Mouse (Mus musculus): Measurements from ENCODE around the gene Farp1.

Farp1 gene

DNA sequence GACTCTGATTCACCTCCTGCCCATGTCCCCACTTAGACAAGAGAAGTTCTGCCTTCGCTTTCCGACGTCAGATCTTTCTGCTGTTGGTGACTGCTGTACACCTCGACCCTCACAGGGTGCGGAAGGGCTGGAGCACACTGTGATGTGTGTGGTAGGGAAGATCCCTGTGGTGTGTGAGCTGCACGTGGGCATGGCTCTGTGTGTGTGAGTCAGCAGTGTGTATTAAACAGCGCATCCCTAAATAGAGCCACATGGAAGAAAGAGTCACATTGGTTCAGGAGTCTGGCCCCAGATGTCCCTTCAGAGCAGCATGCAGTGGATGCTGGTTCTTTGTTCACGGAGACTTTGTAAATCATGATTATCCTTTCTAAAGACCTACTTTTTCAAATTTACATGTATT is 196.2 kb downstream of the Farp1 start:
- no peak for DNase-seq

DNA sequence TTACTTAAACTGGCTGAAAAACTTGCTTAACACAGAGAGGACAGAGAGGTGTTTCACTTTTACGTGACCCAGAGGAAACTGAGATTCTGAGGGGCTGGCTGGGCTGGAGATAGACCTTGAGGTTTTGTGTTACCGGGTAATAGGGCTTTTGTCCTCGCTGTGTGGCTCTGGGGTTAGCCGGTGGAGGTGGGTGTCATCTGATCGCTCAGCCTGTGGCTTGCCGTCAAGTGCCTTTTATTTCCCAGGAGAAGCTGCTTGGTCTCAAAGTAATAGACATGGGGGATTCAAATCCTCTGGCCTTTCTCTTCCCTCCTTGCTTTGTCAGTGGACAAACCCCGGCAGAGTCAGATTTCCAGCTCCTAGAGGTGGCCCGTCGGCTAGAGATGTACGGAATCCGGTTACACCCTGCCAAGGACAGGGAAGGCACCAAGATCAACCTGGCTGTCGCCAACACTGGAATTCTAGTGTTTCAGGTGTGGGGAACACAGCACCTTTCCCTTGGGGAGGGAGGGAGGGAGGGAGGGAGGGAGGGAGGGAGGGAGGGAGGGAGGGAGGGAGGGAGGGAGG is 199.8 kb downstream of the Farp1 start:
- no peak for DNase-seq

DNA sequence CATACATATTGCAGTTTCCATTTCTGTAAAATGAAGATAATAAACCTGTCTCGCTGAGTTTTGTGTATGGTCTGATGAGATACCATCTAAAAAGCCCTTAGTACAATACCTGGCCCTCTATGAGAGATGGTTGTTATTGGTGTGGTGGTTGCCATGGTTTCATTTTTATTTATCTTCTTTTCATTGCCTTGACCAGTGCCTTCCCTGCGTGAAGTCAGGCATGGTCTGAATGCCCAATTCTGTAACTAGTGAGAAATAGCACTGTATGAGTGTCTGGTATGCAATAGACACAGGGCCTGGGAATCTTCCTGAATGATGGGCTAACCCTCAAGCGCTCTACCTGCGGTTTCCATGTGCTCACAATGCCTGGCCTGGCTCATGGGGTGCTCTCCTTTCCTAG is 201.7 kb downstream of the Farp1 start:
- DNase-seq: no peak

DNA sequence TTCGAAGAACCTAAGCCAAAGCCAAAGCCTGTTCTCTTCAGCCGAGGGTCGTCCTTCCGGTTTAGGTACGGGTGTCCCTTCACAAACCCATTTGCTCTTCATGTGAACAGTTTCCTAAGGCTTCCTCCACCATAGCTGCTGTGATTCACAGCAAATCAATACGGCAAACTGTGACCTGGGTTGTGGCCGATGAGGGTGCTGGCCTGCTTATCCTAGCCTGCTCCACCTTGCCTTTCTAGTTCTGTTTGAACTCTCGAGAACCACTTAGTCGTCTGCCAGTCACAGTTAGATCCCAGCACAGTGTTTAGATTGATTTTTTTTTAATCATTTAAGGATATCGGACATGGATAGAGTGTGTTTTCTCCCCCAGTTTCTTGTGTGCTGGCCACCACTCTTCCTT is 203.7 kb downstream of the Farp1 start:
- DNase-seq: no peak

DNA sequence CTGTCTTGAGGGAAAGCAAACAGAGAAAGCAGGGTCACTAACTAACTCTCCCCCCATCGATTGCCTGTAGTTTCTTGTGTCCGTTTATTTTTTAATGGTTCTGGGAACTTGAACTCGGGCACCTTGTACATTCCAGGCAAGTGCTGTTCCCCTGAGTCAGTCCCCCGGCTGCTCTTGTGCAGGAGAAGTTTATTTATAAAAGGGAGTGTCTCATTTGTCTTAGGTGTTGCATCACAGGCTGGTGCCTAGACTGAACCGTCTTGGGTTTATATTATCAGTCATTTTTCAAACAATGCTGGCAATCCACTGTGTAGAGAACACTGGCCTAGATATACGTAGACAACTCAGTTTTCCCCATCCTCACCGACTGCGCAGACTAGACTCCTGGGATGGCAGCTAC is 204.4 kb downstream of the Farp1 start:
- DNase-seq: no peak

DNA sequence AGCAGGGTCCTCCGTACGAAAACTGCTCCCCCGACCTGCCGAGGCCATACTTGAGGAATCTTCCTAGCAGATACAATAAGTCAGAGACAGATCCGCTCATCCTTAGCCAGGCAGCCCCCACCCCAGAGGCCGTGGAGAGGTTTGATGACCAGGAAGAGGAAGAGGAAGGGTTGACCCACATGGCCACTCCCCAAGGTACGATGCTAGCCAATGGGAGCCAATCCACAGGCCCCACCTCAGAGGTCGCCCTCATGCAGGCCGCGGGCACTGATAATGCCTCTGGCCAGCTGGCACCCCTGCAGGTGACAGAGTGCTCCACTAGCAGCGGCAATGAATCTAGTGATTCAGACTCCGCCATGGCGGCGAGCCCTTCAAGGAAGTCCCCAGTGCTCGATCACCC is 209.1 kb downstream of the Farp1 start:
- no peak for DNase-seq

DNA sequence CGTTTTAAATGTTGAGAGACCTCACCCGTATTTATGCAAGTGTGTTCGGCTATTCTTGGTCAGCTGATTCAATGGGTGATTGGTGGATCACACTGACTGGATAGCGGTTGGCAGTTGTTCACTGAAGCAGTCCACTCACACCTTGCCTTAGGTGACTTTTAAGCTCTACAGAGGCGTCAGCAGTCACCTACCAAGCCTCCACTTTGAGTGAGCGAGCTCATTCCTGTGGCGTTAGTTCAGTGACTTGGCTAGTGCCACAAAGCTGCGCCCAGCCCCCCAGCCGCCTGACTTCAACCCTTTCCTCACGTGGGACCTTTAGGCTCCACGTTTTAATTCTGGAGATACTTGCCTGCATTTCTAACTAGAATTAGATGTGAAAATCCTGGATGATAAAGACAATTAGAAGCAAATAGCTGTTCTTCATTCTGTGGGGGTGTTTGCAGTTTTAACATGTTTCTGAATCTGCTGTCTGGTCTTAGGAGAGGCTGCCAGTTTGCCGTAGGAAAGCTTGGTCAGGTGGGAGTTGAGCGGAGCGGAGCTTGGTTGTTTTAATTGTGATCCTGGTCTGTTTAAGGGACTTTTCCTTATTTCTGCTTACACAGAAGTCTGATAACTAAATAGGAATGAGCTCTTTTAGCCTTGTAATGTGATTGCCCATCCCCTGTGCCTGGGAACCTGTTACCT is 211.2 kb downstream of the Farp1 start:
- no peak for DNase-seq

DNA sequence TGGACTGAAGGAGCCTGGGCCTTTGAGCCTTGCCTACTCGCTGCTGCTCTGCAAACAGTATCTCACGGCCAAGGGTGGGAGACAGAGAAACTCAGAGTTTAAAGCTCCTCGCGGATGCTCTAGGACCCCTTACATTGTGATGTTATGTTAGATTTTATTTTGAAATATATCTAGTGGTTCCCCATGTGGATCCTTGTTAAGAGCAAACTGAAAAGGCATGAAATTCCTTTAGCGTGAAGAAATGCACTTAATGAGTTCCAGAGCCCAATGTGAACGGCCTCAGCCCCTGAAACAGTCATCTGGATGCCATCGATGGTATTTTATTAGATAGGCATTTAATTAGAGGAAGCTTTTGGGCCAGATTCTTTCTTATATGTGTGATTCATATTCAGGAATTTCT is 212.3 kb downstream of the Farp1 start:
- DNase-seq: no peak

DNA sequence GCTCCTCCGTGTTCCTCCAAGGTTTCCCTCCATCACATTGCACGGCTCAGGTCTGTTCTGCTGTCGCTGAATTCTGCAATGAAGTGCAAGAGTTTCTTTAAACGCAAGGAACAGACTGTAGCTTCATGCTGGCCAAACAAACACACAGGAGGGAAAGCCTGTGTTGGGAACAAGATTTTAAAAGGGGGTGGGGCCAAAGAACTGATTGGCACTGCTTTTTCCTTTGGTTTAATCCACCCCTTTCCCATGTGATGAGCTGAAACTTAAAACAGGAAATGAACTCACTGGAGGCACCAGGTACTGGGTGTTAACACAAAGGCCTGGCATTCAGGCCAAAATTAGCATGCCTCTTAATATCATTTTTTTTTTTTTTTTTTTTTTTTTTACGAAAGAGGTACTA is 213.3 kb downstream of the Farp1 start:
- DNase-seq: no peak

DNA sequence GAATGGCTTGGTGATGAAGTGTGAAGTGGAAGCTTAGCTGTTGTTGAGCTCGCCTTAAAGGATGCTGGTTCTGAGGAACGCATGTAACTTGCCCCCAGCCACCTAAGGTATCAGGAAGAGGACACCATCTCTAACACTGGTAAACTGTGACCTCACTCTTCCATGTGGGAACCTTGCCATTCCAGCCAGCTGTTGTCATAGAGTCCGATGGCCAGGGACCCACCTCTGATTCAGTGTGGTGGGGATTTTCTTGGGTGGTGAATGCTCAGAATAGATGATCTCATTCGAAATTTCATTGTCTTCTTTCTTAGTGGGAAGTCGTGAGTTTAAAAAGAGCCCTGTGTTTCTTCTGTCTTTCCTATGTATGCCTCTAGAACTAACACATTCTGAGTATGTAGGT is 216.1 kb downstream of the Farp1 start:
- no peak for DNase-seq

DNA sequence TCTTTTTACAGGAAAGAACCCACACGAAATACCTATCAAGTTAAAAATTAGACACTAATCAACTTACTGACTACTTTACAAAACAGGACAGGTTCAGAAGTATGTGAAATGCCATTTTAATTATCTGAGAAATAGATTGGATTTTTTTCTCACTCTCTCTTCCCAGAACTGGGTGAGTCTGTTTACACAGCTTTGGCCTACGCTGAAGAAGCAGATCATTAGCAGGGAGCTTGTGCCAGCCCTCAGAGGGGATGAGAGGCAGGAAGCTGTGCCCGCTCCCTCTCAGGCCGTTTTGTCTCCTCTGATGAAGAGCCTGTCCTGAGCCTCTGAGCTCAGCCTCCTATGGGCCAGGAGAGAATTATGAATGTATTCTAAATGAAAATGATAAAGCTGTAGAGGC is 216.7 kb downstream of the Farp1 start:
- DNase-seq: no peak

DNA sequence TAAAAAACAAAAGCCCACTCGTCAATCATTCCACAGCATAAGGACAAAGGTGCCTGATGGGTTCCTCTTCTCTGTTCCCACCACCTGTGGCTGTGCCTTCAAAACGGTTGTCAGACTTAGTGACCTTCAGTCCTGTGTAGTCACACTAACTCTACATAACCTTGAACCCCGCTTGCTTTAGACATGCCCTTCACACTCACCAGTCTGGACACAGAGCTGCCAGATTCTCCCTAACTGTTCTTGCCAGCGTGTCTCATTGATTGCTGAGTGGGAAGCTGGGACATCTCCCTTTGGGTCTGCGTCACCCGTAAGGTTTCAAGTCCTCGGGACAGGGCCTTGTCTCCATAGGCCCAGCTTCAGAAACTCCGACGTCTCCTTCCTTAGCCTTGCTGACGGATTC is 217.5 kb downstream of the Farp1 start:
- no peak for DNase-seq

DNA sequence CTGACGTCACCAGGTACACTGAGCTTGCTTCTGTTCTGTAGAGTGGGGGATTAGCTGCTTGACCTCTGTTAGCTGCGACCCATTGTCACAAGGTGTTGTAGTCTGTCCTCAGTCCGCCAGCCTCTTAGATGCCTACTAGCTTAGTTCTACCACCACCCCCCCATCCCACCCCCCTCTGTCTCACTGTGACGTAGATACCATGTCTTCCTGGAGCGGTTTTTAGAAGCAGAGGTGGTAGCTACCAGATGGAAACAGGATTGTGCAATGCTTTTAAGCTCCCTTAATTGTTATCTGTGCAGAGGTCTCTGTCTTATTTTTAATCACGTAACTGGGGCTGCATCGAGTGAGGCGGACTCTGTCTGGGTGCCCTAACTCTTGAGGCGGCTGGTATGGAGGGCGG is 219.9 kb downstream of the Farp1 start:
- no peak for DNase-seq

DNA sequence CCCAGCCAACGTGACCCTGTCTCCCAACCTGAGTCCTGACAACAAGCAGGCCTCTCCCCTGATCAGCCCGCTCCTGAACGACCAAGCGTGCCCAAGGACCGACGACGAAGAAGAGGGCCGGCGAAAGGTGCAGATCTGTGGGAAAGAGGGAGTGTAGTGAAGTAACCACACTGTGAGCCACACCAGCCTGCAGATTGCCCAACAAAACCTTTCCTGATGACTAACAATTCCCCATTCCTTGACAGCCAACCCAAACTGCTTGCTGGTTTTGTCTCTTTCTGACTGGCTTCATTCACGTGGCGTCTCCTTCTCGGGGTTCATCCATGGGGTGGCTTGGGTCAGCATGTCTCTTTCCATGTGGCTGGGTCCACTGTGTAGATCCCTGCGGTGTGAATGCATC is 220.5 kb downstream of the Farp1 start:
- DNase-seq: no peak

DNA sequence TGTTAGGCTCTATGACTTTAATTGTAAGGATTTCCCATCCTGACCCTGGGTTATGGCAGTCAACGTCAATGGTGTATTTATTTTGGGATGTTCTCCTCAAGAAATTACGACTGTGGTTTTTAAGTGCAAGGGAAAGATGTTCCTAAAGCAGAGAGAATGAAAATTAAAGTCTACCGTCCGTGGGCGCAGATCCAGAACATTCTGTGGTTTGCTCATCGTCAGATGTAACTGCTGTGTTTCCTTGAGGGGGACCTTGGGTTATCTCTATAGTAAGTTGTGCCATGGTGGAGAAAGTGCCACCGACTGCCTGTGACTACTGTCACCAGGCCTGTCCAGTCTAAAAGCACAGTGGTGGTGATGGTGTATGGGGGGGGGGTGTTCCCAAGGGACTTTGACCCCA is 221.9 kb downstream of the Farp1 start:
- DNase-seq: no peak

DNA sequence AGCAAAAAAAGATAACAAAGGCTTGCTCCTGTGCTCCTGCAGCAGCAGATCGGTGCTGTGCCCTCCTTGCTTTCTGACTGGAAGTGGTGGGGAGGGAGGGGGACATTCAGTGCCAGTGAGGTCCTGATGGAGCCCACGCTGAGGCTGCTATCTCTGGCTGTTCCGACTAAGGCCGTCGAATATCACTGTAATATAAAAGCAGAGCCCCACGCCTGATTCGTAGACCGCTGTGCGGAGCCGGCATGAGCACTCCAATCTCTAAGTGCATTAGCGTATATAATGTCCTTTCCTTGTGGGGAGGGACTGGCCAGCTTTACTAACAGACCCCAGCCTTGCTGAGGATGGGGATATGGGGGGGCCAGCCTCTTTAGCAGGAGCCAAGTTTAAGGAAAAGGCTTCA is 224.3 kb downstream of the Farp1 start:
- DNase-seq: no peak

DNA sequence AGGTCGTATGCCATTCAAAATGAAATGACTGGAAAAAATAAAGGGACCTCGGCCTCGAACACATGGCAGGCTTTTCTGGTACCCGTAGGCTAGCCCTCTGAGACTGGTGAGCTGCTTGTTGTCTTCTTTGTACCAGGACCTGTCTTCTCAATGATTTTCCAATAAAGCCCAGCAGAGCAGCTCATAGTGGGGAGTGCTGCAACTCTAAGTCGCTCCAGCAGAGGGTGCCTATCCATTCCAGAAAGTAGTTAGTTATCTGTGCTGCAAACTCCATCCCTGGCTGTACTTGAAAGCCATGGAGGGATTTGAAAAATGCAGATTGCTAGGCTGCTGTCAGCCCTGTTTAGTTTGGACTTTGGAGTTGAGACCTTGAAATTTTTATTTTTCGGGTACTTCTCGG is 224.8 kb downstream of the Farp1 start:
- DNase-seq: peak; percentile 65

DNA sequence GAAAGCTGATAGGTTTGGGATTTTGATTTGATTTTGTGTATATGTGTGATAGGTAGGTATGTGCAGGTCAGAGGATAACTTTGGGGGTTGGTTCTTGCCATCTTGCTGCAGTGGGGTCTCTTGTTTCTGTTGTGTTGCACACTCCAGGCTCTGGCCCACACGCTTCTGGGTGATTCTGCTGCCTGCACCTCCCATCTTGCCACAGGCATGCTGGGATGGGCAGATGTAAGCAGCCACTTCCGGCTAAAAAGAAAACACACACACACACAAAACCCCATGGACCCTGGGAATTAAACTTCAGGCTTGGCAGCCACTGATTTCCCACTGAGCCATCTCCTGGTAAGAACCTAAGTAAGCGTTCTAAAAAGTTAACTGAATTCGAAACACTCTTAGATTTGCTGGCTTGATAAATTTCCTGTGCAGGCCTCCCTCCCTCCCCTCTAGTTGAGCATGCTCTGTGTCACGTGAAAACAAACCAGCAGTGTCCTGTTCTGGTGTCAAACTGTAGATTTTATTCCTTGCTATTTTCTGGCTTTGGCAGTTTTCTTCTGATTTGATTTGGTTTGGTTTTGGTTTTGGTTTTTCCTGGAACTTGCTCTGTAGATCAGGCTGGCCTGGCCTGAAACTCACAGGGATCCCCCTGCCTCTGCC is 226.4 kb downstream of the Farp1 start:
- DNase-seq: no peak

DNA sequence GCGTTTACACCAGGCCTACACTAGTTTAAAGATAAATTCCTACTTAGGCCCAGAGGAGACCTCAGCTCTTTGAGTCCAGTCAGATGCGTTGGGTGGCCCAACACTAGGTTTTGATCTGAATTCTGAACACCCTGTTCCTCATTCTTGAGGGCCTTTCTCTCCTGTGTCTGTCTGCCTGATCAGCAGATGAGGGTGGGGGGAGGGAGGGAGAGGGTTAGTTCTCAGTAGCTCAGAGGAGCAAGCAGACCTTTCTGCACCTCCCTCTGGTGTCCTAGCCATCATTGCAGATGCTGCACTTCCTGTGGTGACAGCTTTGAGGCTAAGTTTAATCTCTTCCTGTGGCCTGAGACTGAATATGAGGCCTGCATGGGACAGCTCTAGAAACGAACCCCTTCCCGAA is 227.6 kb downstream of the Farp1 start:
- no peak for DNase-seq

DNA sequence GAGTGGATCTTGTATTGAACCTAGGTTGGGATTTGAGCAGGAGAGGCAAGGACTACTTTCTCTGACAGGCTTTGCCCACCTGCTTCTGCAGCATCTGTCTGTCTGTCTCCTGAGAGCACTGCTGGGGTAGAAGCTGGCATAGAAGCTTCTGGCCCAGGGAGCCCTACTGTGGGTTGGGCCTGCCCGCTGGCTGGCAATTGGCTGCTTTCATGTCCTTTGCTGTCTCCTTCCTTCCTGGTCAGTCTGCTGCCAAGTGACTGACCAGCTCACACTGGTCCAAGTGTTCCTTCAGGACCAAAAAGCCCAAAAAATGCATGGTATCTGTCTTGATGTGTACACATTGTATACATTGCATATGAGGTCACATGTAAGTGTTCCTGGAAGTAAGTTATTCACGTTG is 228.9 kb downstream of the Farp1 start:
- DNase-seq: no peak

DNA sequence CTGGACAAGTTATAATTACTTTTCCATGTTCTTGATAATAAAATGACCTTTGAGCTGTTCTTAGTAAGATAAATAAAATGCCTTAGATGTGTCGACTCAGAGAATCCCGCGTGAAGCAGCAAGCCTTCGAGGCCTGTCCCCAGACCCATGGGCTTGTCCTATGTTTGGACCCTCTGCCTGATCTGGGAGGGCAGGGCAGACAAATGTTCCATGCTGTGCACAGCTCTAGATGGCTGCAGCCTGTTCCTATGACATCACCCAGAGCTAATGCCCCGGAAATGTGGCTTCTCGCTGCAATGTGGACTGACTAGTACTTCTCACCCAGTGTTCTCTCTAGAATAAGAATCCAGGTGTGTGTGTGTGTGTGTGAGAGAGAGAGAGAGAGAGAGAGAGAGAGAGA is 229.5 kb downstream of the Farp1 start:
- DNase-seq: no peak

DNA sequence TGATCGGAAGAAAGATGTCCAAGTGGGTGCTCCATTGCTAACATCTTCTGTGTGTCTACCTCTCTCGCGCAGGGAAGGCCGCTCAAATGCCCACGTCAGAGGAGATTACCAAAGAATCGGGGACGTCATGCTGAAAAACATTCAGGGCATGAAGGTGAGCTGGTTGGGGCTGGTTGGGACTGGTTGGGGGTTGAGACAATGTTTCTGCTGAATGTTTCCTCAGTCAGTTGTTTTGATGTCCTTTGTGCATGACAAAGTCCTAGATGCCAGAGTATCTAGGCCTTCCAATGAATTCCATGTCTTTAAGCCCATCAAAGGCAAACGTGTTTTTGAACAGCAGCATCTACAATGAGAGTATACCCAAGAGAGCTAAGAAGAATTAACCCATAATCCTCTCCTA is 232.8 kb downstream of the Farp1 start:
- DNase-seq: no peak

DNA sequence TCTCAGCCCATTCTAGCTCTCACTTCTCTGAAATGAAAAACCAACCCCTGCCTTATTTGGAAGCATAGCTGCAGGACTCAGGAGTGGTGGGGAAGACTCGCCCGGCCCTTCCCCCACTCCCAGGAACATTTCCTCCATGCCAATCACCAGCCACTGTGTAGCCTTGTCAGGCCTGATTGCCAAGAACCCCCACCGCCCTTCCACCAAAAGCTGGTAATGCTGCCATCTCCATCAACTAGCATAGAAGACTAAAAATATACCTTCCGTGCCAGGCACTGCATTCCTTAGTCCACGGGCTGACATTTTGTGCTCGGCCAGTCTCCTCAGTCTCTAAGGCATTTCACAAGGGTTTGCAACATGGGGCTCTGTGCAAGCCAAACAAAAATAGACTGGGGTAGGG is 235.5 kb downstream of the Farp1 start:
- no peak for DNase-seq

DNA sequence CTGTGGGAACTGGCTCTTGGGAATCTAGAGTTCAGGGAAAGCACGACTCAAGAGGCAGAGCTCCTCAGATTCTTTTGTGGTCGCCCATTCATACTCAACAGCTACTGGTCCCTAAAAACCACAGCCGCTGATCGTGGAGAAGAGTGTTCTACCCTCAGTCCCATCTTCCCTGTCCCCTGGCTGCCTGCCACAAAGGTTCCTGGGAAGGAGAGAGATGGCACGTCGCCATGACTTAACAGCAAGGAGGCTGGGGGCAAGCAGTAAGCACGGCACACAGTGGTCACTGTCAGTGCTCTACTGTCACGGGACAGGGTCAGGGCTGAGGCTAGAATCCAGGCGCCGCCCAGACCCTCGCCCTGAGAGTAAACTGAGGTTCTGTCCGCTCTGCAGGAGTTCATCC is 240.0 kb downstream of the Farp1 start:
- DNase-seq: peak; percentile 46

DNA sequence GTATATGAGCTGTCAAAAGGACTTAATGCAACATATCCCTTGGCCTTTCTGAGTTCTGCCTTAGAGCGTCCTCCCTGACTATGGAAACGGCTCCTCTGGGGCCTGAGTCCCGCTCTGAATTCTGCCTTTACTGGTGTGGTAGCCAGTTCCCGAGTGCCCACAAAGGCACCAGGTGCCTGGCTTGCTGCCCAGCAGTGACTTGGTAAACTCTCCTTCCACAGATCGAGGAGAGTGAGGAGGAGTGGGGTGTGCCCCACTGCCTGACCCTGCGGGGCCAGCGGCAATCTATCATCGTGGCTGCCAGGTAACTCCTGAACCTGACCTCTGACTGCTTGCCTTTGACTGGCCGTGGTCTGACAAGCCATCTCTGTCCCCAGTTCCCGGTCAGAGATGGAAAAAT is 241.0 kb downstream of the Farp1 start:
- no peak for DNase-seq

All from right cerebral cortex, postnatal 4 days (tissue).